Mouse (Mus musculus) activated CD4-positive, CD25-positive, alpha-beta regulatory T cell, adult 4 months (primary cell): ENCODE results near the gene Gng5. TPM values are rescaled to one million over a fixed set of nuclear protein-coding genes. Genes with fewer than 3 reads are reported as not detected.
A peak's percentile ranks its signal among the peaks of the same experiment; 100 is the strongest.

Source experiments
- ATAC-seq: one replicate; pipeline ENCODE4 v1.8.0; 2017
- polyA plus RNA-seq, 2 experiments: library from polyadenylated mRNA; unstranded; fragments of 100-300 nt; shearing (Covaris generic); gene quantifications; one replicate each; pipeline ENCODE4 v1.2.1; 2017

Gene Gng5
- 100 to 1,000 TPM; 331 to 371 TPM for polyA plus RNA-seq

GRCm38 (mm10) chr3:146499431-146500002 lies at the start of gene Gng5, which contains the start of gene Spata1:
Gene Gng5 (plus strand): TSS chr3:146499807.
Gene Spata1 (minus strand): TSS chr3:146499753.
- ATAC-seq = peak; percentile 66

GRCm38 (mm10) chr3:146450371-146450841 lies 49.2 kb upstream of the Gng5 start:
- ATAC-seq = peak; percentile 99

GRCm38 (mm10) chr3:146451375-146451774 lies 48.2 kb upstream of the Gng5 start:
- no peak for ATAC-seq

GRCm38 (mm10) chr3:146462939-146463338 lies 36.7 kb upstream of the Gng5 start:
- no peak for ATAC-seq

- ATAC-seq = no peak
Observed at GRCm38 (mm10) chr3:146469226-146469625, 30.4 kb upstream of the Gng5 start.

- ATAC-seq = no peak
Observed at GRCm38 (mm10) chr3:146472657-146473056, 26.9 kb upstream of the Gng5 start.

GRCm38 (mm10) chr3:146473741-146474140 lies 25.9 kb upstream of the Gng5 start:
- no peak for ATAC-seq

GRCm38 (mm10) chr3:146474428-146474827 lies 25.2 kb upstream of the Gng5 start:
- no peak for ATAC-seq

- ATAC-seq = no peak
Observed at GRCm38 (mm10) chr3:146482044-146482443, 17.6 kb upstream of the Gng5 start.

- ATAC-seq = no peak
Observed at GRCm38 (mm10) chr3:146486464-146486863, 13.1 kb upstream of the Gng5 start.

- ATAC-seq = no peak
Observed at GRCm38 (mm10) chr3:146494941-146495340, 4.7 kb upstream of the Gng5 start.

- peak; percentile 17 for ATAC-seq
Observed at GRCm38 (mm10) chr3:146498989-146499388, 618 bp upstream of the Gng5 start.

- ATAC-seq = peak; percentile 61
Observed at GRCm38 (mm10) chr3:146500003-146500809, 599 bp downstream of the Gng5 start.

GRCm38 (mm10) chr3:146500810-146501201 lies 1.2 kb downstream of the Gng5 start:
- peak; percentile 12 for ATAC-seq

GRCm38 (mm10) chr3:146501601-146502123 lies 2.1 kb downstream of the Gng5 start:
- no peak for ATAC-seq

- ATAC-seq = no peak
Observed at GRCm38 (mm10) chr3:146506711-146507110, 7.1 kb downstream of the Gng5 start.

- no peak for ATAC-seq
Observed at GRCm38 (mm10) chr3:146520226-146520797, 20.7 kb downstream of the Gng5 start.

- ATAC-seq = peak; percentile 96
Observed at GRCm38 (mm10) chr3:146520798-146521651, 21.4 kb downstream of the Gng5 start, which contains the start of gene Rpf1. Gene Rpf1 (minus strand): TSS chr3:146521429.

GRCm38 (mm10) chr3:146521652-146522020 lies 22.0 kb downstream of the Gng5 start:
- ATAC-seq = no peak

GRCm38 (mm10) chr3:146528335-146528734 lies 28.7 kb downstream of the Gng5 start:
- ATAC-seq = no peak

GRCm38 (mm10) chr3:146534986-146535385 lies 35.4 kb downstream of the Gng5 start:
- no peak for ATAC-seq
